Mouse (Mus musculus): ENCODE results near the gene Guca1a. TPM values are rescaled to one million over a fixed set of nuclear protein-coding genes. Genes with fewer than 3 reads are reported as not detected.

Gene Guca1a
- 2.2 and 3.0 TPM in 2 replicates for polyA plus RNA-seq (2012; rRNA removed)

DNA sequence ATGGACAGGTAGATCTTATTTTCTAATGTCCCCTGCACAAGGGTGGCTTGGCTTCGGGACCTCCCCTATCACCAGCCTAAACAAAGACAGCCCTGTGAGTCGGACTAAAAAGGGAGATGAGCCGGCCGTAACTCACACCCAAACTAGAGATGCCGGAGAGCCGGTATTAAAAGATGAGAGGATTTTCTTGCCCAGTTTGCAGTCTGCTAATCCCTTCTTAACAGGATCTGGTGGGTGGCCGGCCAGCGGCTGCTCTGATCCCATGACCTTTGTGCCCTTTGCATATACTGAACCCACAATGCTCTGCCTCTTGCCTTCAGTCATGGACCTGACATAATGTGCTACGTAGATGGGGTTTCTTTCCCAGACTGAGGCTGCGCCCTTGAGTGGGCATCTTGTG lies at the start of gene Guca1a:
TSS of gene Guca1a (minus strand) at position 134 of the 400 bp plus-strand sequence.
- WGBS = 64% methylated on average over 10 of the region's 10 CpGs
- no peak for DNase-seq (ENCODE audit: low read depth, low spot score)

GRCm38 (mm10) chr17:47449432-47449831 lies 49.0 kb upstream of the Guca1a start:
- WGBS = 40% methylated on average over 5 of the region's 5 CpGs

GRCm38 (mm10) chr17:47448523-47449372 lies 48.4 kb upstream of the Guca1a start:
- DNase-seq (ENCODE audit: low read depth, low spot score) = no peak
- 22% methylated on average over 8 of the region's 8 CpGs for WGBS

More at GRCm38 (mm10) chr17:47449432-47449831, 49.0 kb upstream of the Guca1a start:
- no peak for DNase-seq (ENCODE audit: low read depth, low spot score)

- no peak for DNase-seq (ENCODE audit: low read depth, low spot score)
- WGBS = 76% methylated on average over 11 of the region's 11 CpGs
These were observed 46.2 kb upstream of the Guca1a start for GRCm38 (mm10) chr17:47446561-47446960.

DNA sequence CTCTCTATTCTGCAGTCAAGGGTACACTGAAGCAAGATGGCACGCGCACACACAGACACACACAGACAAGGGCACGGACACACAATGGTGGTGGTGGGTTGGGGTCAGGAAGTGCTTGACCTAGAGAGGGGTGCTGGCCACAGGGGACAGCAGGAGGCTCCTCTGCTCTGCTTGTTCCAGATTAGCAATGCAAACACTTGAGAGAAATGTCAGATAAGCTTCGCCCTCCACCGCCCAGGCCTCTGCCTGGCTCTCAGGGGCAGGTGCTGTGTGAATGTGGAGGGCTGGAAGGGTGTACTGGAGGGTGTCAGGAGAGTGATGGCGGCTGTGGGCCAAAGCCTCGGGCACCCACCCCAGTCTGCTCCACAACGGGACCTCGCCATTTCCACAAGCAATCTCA lies 45.6 kb upstream of the Guca1a start:
- DNase-seq (ENCODE audit: low read depth, low spot score) = no peak
- WGBS = 84% methylated on average over 9 of the region's 9 CpGs

DNA sequence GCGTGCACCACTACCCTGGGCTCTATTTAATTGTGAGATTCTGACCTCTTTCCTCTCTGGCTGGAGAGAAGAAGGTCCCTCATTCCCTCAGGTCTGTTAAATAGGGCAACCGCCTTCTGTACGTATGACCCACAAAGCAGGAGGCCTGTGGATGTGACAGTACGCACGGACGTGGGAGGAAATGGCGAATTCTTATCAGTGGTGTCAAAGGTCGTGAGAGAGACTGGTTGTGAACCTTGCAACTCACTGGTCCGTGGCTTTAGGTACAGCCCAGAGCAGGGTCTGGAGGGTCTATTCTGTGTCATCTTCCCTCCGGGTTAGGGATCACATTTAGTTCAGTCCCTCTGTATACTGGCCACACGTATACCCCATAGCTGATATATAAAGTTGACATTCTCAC lies 45.1 kb upstream of the Guca1a start:
- WGBS = 55% methylated on average over 11 of the region's 11 CpGs

DNA sequence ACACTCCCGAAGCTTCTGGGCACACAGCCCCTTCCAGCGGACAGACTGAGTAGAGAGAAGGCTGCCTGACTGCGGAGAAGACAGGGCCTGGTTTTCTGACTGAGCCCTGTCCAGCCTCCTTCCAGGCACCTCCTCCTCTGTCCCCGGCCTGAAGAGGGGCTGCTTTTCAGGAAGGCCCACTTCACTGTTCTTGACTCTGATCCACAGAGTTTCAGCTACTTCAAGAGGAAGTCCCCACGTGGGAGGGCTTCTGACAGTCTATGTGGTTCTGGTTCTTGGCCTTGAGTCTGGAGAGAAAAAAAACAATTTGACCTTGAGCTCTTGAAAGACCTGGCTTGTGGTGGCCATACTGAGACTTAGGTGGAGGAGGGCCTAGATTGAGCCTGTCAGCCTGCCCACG lies 43.7 kb upstream of the Guca1a start:
- WGBS = 64% methylated on average over 6 of the region's 6 CpGs
- no peak for DNase-seq (ENCODE audit: low read depth, low spot score)

More for the DNA sequence above, 45.1 kb upstream of the Guca1a start:
- no peak for DNase-seq (ENCODE audit: low read depth, low spot score)

DNA sequence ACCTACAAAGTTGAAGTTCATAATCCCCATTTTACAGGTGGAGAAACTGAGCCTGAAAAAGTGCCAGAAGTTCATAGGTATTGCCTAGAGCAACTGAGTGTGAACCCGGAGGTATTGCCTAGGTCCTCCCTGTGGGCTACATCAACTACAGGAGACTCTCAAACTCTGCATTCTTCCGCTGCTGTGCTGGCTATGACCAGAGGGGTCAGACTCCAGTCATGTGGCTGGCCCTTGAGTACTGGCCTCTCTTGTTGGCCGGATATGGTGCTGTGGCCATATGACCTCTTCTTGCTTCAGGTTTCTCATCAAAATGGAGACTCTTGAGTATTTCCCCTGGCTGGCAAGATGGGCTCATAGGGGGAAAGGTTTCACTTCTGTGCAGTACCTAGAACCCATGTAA lies 41.9 kb upstream of the Guca1a start:
- DNase-seq (ENCODE audit: low read depth, low spot score) = no peak
- WGBS = 85% methylated on average over 3 of the region's 3 CpGs

GRCm38 (mm10) chr17:47441296-47442051 lies 41.1 kb upstream of the Guca1a start:
- DNase-seq (ENCODE audit: low read depth, low spot score) = no peak
- 66% methylated on average over 19 of the region's 19 CpGs for WGBS

DNA sequence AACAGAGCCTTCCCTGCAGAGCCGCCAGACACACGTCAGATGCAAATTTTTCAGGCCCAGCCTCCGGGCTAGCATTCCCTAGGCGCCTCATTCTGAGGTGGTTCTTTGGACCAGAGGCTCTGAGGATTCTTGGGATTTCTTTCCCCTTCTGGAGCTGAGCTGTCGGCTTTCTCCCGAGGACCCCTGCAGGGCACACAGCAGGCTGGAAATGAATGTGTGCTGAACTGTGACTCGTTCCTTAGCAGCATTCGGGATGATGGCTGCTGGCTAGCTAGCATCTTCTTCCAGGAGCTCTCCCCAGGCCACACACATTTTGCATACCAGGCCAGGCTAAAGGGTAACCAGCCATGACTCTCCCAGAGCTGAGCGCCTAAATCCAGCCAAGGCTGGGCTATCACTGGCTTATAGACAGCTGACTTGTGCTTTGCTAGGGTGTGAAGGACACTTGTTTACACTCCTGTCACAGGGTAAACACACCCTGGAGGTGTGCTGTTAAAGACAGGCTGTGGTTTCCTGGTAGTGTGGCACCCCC lies 40.0 kb upstream of the Guca1a start:
- 53% methylated on average over 9 of the region's 9 CpGs for WGBS
- no peak for DNase-seq (ENCODE audit: low read depth, low spot score)

GRCm38 (mm10) chr17:47439396-47440028 lies 39.1 kb upstream of the Guca1a start:
- 25% methylated on average over 9 of the region's 9 CpGs for WGBS
- DNase-seq (ENCODE audit: low read depth, low spot score) = peak; percentile 58

GRCm38 (mm10) chr17:47438611-47439010 lies 38.2 kb upstream of the Guca1a start:
- WGBS = 57% methylated on average over 6 of the region's 6 CpGs
- no peak for DNase-seq (ENCODE audit: low read depth, low spot score)

DNA sequence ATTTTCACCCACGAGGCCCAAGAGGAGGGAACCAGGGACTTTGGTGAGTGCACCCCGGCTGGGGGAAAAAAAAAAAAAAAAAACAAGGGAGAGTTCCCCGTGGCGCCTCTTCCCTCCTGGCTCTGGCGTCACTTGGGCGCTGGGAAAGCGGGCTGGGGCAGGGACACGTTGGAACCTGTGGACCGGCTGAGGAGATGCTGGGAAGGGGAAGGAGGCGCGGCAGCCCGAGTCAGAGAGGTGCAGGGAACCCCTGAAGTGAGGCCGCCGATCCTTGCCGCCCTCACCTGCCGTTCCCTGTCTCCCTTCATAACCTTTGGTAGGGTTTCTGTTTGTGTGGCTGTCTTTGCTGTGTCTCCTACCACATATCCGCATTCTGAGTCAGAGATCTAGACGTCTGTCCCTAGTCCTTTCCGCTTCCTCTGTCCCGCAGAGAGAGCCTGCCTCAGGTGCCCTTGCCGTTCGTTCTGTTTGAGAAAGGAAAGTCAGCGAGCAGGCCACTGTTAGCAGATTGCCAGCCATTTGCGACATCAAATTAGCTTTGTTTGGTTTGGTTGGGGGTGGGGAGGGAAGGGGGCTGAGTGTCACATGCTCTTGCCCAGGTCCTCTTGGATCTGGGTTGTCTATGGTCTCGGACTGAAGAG lies 36.6 kb upstream of the Guca1a start, which contains the start of gene 1700001C19Rik:
TSS of gene 1700001C19Rik (minus strand) at position 470 of the 641 bp plus-strand sequence.
- 6% methylated on average over 25 of the region's 25 CpGs for WGBS
- DNase-seq (ENCODE audit: low read depth, low spot score) = no peak

GRCm38 (mm10) chr17:47436156-47436906 lies 35.9 kb upstream of the Guca1a start, which contains the start of gene AI661453:
AI661453 (plus strand) TSS chr17:47436615.
- peak; percentile 68 for DNase-seq (ENCODE audit: low read depth, low spot score)
- WGBS = under 1% methylated on average over 45 of the region's 45 CpGs

GRCm38 (mm10) chr17:47430815-47431214 lies 30.4 kb upstream of the Guca1a start:
- DNase-seq (ENCODE audit: low read depth, low spot score) = no peak
- 49% methylated on average over 5 of the region's 5 CpGs for WGBS

GRCm38 (mm10) chr17:47428831-47429304 lies 28.5 kb upstream of the Guca1a start:
- no peak for DNase-seq (ENCODE audit: low read depth, low spot score)
- 9% methylated on average over 8 of the region's 8 CpGs for WGBS

DNA sequence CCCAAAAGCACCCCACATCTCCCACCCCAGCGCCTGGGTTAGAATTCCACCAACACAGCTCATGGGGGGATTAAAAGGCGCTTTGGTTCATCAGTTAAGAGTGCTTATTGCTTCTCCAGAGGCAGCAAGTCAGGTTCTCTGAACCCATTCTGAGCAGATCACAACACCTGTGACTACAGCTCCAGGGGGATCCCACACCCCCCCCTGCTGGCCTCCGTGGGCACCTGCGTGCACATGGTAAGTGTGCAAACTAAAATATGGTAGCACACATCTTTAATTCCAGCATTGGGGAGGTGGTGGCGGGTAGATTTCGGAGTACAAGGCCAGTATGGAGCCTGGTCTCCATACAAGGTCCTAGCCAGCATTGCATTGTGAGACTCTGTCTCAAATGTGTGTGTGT lies 26.9 kb upstream of the Guca1a start:
- WGBS = 74% methylated on average over 6 of the region's 6 CpGs
- DNase-seq (ENCODE audit: low read depth, low spot score) = no peak

DNA sequence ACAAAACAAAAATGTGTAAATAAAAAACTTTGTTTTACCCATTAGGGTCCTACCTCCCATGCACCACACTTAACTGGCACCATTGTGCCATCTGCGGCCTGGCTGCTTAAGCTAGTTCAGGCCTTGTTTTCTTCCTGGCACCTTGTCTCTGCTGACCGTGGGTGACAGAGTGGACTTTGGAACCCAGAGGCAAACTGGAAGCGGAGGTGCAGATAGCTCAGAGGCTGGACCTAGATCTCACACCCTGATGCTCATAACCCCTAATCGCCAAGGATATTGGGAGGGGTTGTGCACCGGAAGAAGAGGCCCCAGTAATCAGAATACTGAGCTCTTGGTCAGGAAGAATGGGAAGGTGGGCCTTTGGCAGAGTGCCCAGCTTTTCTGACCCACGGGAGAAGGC lies 23.8 kb upstream of the Guca1a start:
- DNase-seq (ENCODE audit: low read depth, low spot score) = no peak
- WGBS = 22% methylated on average over 6 of the region's 6 CpGs
